Mouse (Mus musculus): ENCODE results near the gene Hivep3. TPM values are rescaled to one million over a fixed set of nuclear protein-coding genes. Genes with fewer than 3 reads are reported as not detected.

The Hivep3 gene
- polyA plus RNA-seq, 2 experiments, result 3.8 to 5.1 TPM

DNA sequence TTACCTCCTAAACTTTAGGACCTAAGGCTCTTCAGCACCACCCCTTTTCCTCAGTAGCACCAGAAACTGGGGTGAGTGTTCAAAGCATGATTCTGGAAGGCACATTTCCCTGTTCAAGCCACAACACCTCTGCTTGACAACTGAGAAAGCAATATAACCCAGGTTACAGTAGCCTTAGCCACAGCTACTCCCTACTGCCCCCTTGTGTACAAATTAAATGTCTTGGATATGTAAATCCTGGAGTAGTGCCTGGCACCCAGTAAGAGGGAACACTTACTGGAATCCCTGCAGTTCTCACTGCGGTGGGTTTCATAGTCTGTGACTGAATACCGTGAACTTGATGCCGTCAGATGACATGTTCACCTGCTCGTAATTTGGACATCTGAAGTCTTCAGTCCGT is 75.7 kb downstream of the Hivep3 start:
- DNase-seq (ENCODE audit: low spot score) (peak; percentile 63), ATAC-seq (ENCODE audit: low FRiP score, low read depth) (no peak)
- TF ChIP-seq POLR2A (IDR thresholded peaks at IDR 0.05; ENCODE audit: borderline replicate concordance, extremely low read depth, insufficient read depth, insufficient read length), result no peak
- peaks cover 16% of the 10 kb centered on the region for H3K27me3 ChIP-seq (ENCODE audit: control insufficient read depth, insufficient read depth, low read length)
- WGBS, result 30% methylated on average over 5 of the region's 5 CpGs
- H3K4me1 ChIP-seq (ENCODE audit: control insufficient read depth, insufficient read depth, low read length), result no peaks in the 10 kb centered on the region
- H3K9ac ChIP-seq (ENCODE audit: low read depth, low read length, severe bottlenecking), result no peak overlapping the region
- H3K4me2 ChIP-seq (replicated peaks; ENCODE audit: low read depth, low read length, severe bottlenecking), result no peak overlapping the region
- H3K36me3 ChIP-seq (ENCODE audit: control insufficient read depth, insufficient read depth, low read length), result no peaks in the 10 kb centered on the region
- H3K9me3 ChIP-seq (ENCODE audit: control insufficient read depth, low read length), result no peaks in the 10 kb centered on the region
- no peak overlapping the region for H3K27ac ChIP-seq (replicated peaks; ENCODE audit: low read depth, low read length)
- no peak overlapping the region for H3K4me3 ChIP-seq (replicated peaks; ENCODE audit: low read length)

- Histone ChIP-seq H3K27ac (replicated peaks; ENCODE audit: low read depth, low read length) (no peak overlapping the region), H3K27me3 (ENCODE audit: control insufficient read depth, insufficient read depth, low read length) (peaks cover 32% of the 10 kb centered on the region)
- DNase-seq (ENCODE audit: low spot score), result no peak
Measured at GRCm38 (mm10) chr4:119812775-119813174, 79.2 kb downstream of the Hivep3 start.

GRCm38 (mm10) chr4:119813500-119814184 is 80.1 kb downstream of the Hivep3 start:
- H3K4me2 ChIP-seq (replicated peaks; ENCODE audit: low read depth, low read length, severe bottlenecking), result 0 out of 2 replicates have a peak overlapping the region, but pooled peaks have one; percentile 61
- no peak for ATAC-seq (ENCODE audit: low FRiP score, low read depth)
- 24% methylated on average over 5 of the region's 12 CpGs for WGBS

More at GRCm38 (mm10) chr4:119812775-119813174, 79.2 kb downstream of the Hivep3 start:
- Histone ChIP-seq H3K9ac (ENCODE audit: low read depth, low read length, severe bottlenecking) (no peak overlapping the region), H3K9me3 (ENCODE audit: control insufficient read depth, low read length) (no peaks in the 10 kb centered on the region), H3K4me2 (replicated peaks; ENCODE audit: low read depth, low read length, severe bottlenecking) (no peak overlapping the region), H3K36me3 (ENCODE audit: control insufficient read depth, insufficient read depth, low read length) (no peaks in the 10 kb centered on the region), H3K4me3 (replicated peaks; ENCODE audit: low read length) (no peak overlapping the region), H3K4me1 (ENCODE audit: control insufficient read depth, insufficient read depth, low read length) (peaks cover 4% of the 10 kb centered on the region)
- WGBS, result 5% methylated on average over 2 of the region's 2 CpGs
- TF ChIP-seq POLR2A (IDR thresholded peaks at IDR 0.05; ENCODE audit: borderline replicate concordance, extremely low read depth, insufficient read depth, insufficient read length), result no peak
- no peak for ATAC-seq (ENCODE audit: low FRiP score, low read depth)

DNA sequence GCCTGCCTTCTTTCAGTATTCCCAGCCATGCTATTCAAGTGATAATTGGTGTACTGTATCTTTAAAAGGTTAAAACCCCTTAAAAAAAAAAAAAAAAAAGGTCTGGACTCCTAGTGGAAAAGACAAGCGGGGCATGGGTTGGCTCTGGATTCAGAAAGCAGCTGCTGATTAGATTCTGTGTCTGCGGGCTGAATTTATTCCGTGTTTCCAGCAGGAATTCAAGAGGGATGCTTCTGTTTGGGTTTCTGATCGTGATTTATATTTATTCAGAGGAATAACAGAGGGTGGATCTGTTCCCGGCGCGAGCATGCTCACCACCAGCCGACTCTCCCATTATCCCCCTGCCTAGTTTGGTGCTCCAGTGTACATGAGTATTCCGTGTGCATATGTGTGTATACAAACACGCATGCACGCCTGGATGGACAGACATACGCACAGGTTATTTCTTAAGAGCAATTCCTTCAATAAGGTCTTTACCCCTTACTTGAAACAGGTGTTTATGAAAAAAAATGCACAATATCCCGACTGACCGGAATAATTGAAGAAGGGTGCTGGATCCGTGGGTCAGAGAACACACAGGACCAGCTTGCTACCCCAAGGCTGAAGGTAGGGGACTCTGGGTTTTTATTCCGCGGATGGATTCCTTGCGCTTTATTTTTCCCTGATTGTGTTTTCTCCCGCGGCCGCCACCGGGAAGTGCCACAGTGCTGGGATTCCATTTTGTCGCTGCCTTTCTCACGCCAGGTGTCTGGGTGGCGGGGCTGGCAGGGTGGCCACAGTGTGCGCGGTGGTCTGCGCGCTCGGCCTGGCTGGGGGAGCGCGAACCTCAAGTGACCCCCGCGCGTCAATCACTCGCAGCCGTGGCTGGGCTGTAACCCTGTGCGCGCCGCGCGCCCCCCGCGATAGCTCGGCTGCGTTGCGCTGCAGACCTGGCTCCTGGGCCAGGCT is 80.9 kb downstream of the Hivep3 start:
- WGBS, result 3% methylated on average over 46 of the region's 47 CpGs
- Histone ChIP-seq H3K4me2 (replicated peaks; ENCODE audit: low read depth, low read length, severe bottlenecking) (peak overlapping the region; percentile 61), H3K27ac (replicated peaks; ENCODE audit: low read depth, low read length) (no peak overlapping the region), H3K4me3 (replicated peaks; ENCODE audit: low read length) (peak overlapping the region; percentile 37), H3K9me3 (ENCODE audit: control insufficient read depth, low read length) (no peaks in the 10 kb centered on the region), H3K9ac (ENCODE audit: low read depth, low read length, severe bottlenecking) (peak overlapping the region; percentile 36), H3K4me1 (ENCODE audit: control insufficient read depth, insufficient read depth, low read length) (peaks cover 4% of the 10 kb centered on the region), H3K27me3 (ENCODE audit: control insufficient read depth, insufficient read depth, low read length) (peaks cover 32% of the 10 kb centered on the region), H3K36me3 (ENCODE audit: control insufficient read depth, insufficient read depth, low read length) (no peaks in the 10 kb centered on the region)
- ATAC-seq (ENCODE audit: low FRiP score, low read depth) (no peak), DNase-seq (ENCODE audit: low spot score) (no peak)
- no peak for TF ChIP-seq POLR2A (IDR thresholded peaks at IDR 0.05; ENCODE audit: borderline replicate concordance, extremely low read depth, insufficient read depth, insufficient read length)

More at GRCm38 (mm10) chr4:119813500-119814184, 80.1 kb downstream of the Hivep3 start:
- H3K4me1 ChIP-seq (ENCODE audit: control insufficient read depth, insufficient read depth, low read length), result peaks cover 4% of the 10 kb centered on the region
- H3K36me3 ChIP-seq (ENCODE audit: control insufficient read depth, insufficient read depth, low read length), result no peaks in the 10 kb centered on the region
- H3K9me3 ChIP-seq (ENCODE audit: control insufficient read depth, low read length), result no peaks in the 10 kb centered on the region
- no peak for DNase-seq (ENCODE audit: low spot score)
- TF ChIP-seq POLR2A (IDR thresholded peaks at IDR 0.05; ENCODE audit: borderline replicate concordance, extremely low read depth, insufficient read depth, insufficient read length), result no peak
- peaks cover 32% of the 10 kb centered on the region for H3K27me3 ChIP-seq (ENCODE audit: control insufficient read depth, insufficient read depth, low read length)
- H3K4me3 ChIP-seq (replicated peaks; ENCODE audit: low read length), result no peak overlapping the region
- H3K27ac ChIP-seq (replicated peaks; ENCODE audit: low read depth, low read length), result no peak overlapping the region
- H3K9ac ChIP-seq (ENCODE audit: low read depth, low read length, severe bottlenecking), result no peak overlapping the region

- Histone ChIP-seq H3K4me2 (replicated peaks; ENCODE audit: low read depth, low read length, severe bottlenecking) (peak overlapping the region; percentile 61), H3K9ac (ENCODE audit: low read depth, low read length, severe bottlenecking) (peak overlapping the region; percentile 36), H3K9me3 (ENCODE audit: control insufficient read depth, low read length) (no peaks in the 10 kb centered on the region), H3K27me3 (ENCODE audit: control insufficient read depth, insufficient read depth, low read length) (peaks cover 32% of the 10 kb centered on the region), H3K27ac (replicated peaks; ENCODE audit: low read depth, low read length) (no peak overlapping the region), H3K4me1 (ENCODE audit: control insufficient read depth, insufficient read depth, low read length) (peaks cover 4% of the 10 kb centered on the region), H3K36me3 (ENCODE audit: control insufficient read depth, insufficient read depth, low read length) (no peaks in the 10 kb centered on the region), H3K4me3 (replicated peaks; ENCODE audit: low read length) (peak overlapping the region; percentile 37)
- 15% methylated on average over 7 of the region's 7 CpGs for WGBS
- no peak for TF ChIP-seq POLR2A (IDR thresholded peaks at IDR 0.05; ENCODE audit: borderline replicate concordance, extremely low read depth, insufficient read depth, insufficient read length)
- DNase-seq (ENCODE audit: low spot score) (no peak), ATAC-seq (ENCODE audit: low FRiP score, low read depth) (no peak)
Measured at GRCm38 (mm10) chr4:119815133-119815792, 81.7 kb downstream of the Hivep3 start.
